Mouse (Mus musculus) neural tube, embryonic 13.5 days (tissue): ENCODE data around the gene Tjp3. TPM values are rescaled to one million over a fixed set of nuclear protein-coding genes. Genes with fewer than 3 reads are reported as not detected.
"Not testable (repeated sequence)": the region's sequence is repeated elsewhere in the genome, so short reads cannot be mapped to it uniquely, and the experiment has no call there.

ENCODE experiments used
- ATAC-seq: fragments of 200-750 bp; cut with Nextera tagmentation; 2 replicates; pipeline ENCODE4 v1.8.0; 2017; ENCODE audit warnings: low read depth, mild to moderate bottlenecking, moderate TSS enrichment, moderate library complexity
- H3K27ac ChIP-seq: fragments of 300-500 bp; sonication (generic); replicated peaks from 2 replicates; pipeline ENCODE4 v1.5.1; 2015; ENCODE audit warnings: moderate library complexity, mild to moderate bottlenecking, inconsistent platforms
- H3K27me3 ChIP-seq: fragments of 300-500 bp; sonication (generic); 2 replicates; pipeline ENCODE4 v1.6.1; 2015; ENCODE audit warnings: mild to moderate bottlenecking, inconsistent platforms
- H3K36me3 ChIP-seq: fragments of 300-500 bp; sonication (generic); 2 replicates; pipeline ENCODE4 v1.6.1; 2015; ENCODE audit warnings: mild to moderate bottlenecking, inconsistent platforms
- H3K4me1 ChIP-seq: fragments of 300-500 bp; sonication (generic); replicated peaks from 2 replicates; pipeline ENCODE4 v1.6.1; 2015; ENCODE audit warnings: inconsistent platforms
- H3K4me2 ChIP-seq: fragments of 300-500 bp; sonication (generic); 2 replicates; pipeline ENCODE4 v1.6.1; 2015; ENCODE audit warnings: inconsistent platforms, mild to moderate bottlenecking, moderate library complexity
- H3K4me3 ChIP-seq: fragments of 300-500 bp; sonication (generic); 2 replicates; pipeline ENCODE4 v1.5.1; 2015; ENCODE audit warnings: mild to moderate bottlenecking, inconsistent platforms
- H3K9ac ChIP-seq: fragments of 300-500 bp; sonication (generic); 2 replicates; pipeline ENCODE4 v1.6.1; 2015; ENCODE audit warnings: moderate library complexity, mild to moderate bottlenecking, inconsistent platforms
- H3K9me3 ChIP-seq: fragments of 300-500 bp; sonication (generic); 2 replicates; pipeline ENCODE4 v1.6.1; 2016; ENCODE audit warnings: inconsistent platforms
- WGBS: fragments of 180-500 bp; shearing (Covaris S2); methylation state at CpG from one replicate; pipeline ENCODE4 v1.1.7; 2015; 5-methylcytosine and 5-hydroxymethylcytosine counted together
- microRNA-seq: library from miRNA; unstranded; fragments of <30 nt; microRNA quantifications from one replicate; pipeline ENCODE4, GENCODE M21; 2016
- polyA plus RNA-seq: library from polyadenylated mRNA; unstranded; fragments of >200 nt; fragmentation: Nextera tagmentation; extraction: Ambion mirVana; gene quantifications from 2 replicates; pipeline ENCODE4 v1.2.1, GENCODE M21; 2015

The Tjp3 gene
- polyA plus RNA-seq, 1 experiment from 2014 or later: 2.3 TPM

DNA sequence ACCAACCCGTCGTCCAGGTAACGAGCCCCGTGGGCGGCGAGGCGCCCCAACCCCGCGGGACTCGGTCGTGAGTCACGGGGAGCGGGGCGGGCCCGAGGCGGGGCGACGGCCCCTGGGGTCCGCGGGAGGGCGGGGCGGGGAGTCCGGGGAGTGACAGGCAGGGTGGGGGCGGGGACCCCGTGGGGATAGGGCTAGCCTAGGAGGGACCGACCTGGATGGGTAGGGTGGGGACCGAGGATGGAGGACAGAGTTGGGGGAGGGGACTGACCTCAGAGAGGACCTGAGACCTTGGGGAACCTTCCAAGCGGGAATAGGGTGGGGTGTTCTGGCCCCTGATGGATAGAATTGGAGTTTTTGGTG is 58.2 kb downstream of the Tjp3 start:
- Histone ChIP-seq H3K36me3 (no peaks in the 10 kb centered on the region), H3K9ac (peak overlapping the region; percentile 83), H3K27ac (0 out of 2 replicates have a peak overlapping the region, but pooled peaks have one; percentile 50), H3K4me2 (peak overlapping the region; percentile 66), H3K9me3 (no peaks in the 10 kb centered on the region), H3K4me1 (peaks cover 42% of the 10 kb centered on the region), H3K27me3 (peaks cover 11% of the 10 kb centered on the region), H3K4me3 (peak overlapping the region; percentile 69)
- peak; percentile 49 for ATAC-seq
- under 1% methylated on average over 22 of the region's 28 CpGs for WGBS

DNA sequence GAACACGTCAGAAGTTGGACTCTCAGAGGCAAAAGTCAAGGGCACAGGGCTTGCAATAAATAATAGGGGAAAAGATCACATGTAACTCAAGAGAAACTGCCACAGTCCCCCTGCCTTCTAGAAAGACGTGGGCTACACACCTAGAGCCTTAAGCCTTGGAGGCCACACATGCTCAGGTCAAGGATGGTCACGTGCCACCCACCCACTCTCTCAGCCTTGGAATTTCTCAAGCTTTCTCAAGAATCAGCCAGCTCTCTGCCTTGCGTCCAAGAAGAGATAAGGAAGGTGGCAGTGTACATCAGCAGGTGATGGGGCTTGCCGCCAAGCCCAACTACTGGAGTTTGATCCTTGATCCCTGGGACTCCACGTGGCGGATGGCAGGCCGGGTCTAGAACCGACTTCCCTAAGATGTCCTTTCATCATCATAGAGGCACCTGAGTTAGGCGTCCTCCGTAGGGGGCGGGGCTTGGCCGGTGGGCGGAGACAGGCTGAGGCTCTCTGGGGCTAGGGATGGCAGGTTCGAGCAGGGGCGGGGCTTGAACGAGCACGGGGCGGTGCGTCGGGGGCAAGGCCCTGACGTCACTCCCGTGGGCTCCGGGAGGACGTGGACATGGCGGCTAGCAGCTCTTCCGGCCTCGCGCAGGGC is 58.7 kb downstream of the Tjp3 start, which contains the start of gene Zfr2:
Zfr2 (plus strand) TSS at position 576 of the 646 bp plus-strand sequence.
- Histone ChIP-seq H3K9me3 (no peaks in the 10 kb centered on the region), H3K9ac (peak within 1 kb of the TSS; percentile 83), H3K27ac (0 out of 2 replicates have a peak within 1 kb of the TSS, but pooled peaks have one; percentile 50), H3K4me3 (peak within 1 kb of the TSS; percentile 69), H3K4me1 (peaks cover 47% of the 10 kb centered on the region), H3K27me3 (peaks cover 6% of the 10 kb centered on the region), H3K36me3 (no peaks in the 10 kb centered on the region), H3K4me2 (peak within 1 kb of the TSS; percentile 66)
- 9% methylated on average over 29 of the region's 29 CpGs for WGBS
- ATAC-seq: peak; percentile 64

GRCm38 (mm10) chr10:81231436-81231835 is 59.9 kb downstream of the Tjp3 start:
- Histone ChIP-seq H3K4me3 (peak overlapping the region; percentile 80; the same call in 1 of the 2 replicates), H3K9ac (no peak overlapping the region; the same call in 1 of the 2 replicates), H3K9me3 (no peaks in the 10 kb centered on the region), H3K27ac (peak overlapping the region; percentile 94), H3K27me3 (peaks cover 4% of the 10 kb centered on the region; the same call in 1 of the 2 replicates), H3K4me2 (peak overlapping the region; percentile 85), H3K4me1 (peaks cover 54% of the 10 kb centered on the region), H3K36me3 (no peaks in the 10 kb centered on the region)
- 51% methylated on average over 7 of the region's 7 CpGs for WGBS
- ATAC-seq: no peak

GRCm38 (mm10) chr10:81230438-81231332 is 60.7 kb downstream of the Tjp3 start, which contains the start of gene Atcay:
Gene Atcay (minus strand): TSS chr10:81230833.
- H3K9me3 ChIP-seq: no peaks in the 10 kb centered on the region
- peak within 1 kb of the TSS; percentile 94 for H3K9ac ChIP-seq
- whole genome bisulfite sequencing: 5% methylated on average over 27 of the region's 27 CpGs
- H3K4me1 ChIP-seq: peaks cover 54% of the 10 kb centered on the region
- peaks cover 4% of the 10 kb centered on the region; the same call in 1 of the 2 replicates for H3K27me3 ChIP-seq
- H3K27ac ChIP-seq: peak within 1 kb of the TSS; percentile 94
- peak within 1 kb of the TSS; percentile 85 for H3K4me2 ChIP-seq
- peaks cover 4% of the 10 kb centered on the region; the same call in 1 of the 2 replicates for H3K36me3 ChIP-seq
- peak; percentile 88 for ATAC-seq
- H3K4me3 ChIP-seq: peak within 1 kb of the TSS; percentile 80

DNA sequence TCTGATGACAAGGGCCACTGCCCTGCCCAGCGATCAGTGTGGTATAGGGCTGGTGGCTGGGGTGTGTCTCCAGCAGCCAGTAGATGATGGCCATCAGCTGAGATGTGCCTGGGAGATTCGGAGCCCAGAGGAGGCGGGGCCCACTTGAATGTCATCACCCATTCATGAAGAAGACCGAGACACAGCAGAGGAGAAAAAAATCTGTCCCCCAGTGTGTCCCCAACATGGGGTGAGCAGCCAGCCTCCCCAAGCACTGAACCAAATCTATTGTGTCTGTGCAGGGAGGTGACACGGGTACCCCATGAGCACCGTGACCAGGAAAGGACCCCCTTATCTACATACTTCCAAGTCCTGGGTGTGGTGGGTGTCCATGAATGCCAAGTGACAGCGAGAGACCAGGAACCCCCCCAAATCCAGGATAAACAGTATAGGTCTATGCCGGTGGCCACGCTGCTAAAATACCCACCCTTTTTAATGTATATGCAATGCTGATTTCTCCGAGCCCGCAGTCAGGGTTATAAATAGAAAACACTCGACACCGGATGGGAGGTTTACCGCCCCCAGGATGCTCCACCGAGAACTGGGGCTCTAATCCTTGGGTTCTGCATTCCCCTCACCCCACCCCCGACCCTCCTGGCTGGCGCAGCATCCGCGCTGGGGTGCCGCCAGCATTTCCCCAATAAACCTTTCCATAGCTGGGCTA is 61.5 kb downstream of the Tjp3 start:
- ATAC-seq: peak; percentile 36
- H3K9ac ChIP-seq: peak overlapping the region; percentile 94
- peaks cover 54% of the 10 kb centered on the region for H3K4me1 ChIP-seq
- 7% methylated on average over 20 of the region's 20 CpGs for WGBS
- H3K4me3 ChIP-seq: peak overlapping the region; percentile 80
- H3K36me3 ChIP-seq: peaks cover 4% of the 10 kb centered on the region; the same call in 1 of the 2 replicates
- peaks cover 4% of the 10 kb centered on the region; the same call in 1 of the 2 replicates for H3K27me3 ChIP-seq
- H3K9me3 ChIP-seq: no peaks in the 10 kb centered on the region
- H3K27ac ChIP-seq: peak overlapping the region; percentile 94
- peak overlapping the region; percentile 85 for H3K4me2 ChIP-seq

GRCm38 (mm10) chr10:81223731-81224130 is 67.7 kb downstream of the Tjp3 start:
- not testable (repeated sequence) for H3K27me3 ChIP-seq, H3K4me2 ChIP-seq, ATAC-seq, H3K9me3 ChIP-seq, H3K9ac ChIP-seq, H3K4me3 ChIP-seq, H3K27ac ChIP-seq
- peaks cover 18% of the 10 kb centered on the region for H3K4me1 ChIP-seq
- peaks cover 58% of the 10 kb centered on the region for H3K36me3 ChIP-seq
- WGBS: 46% methylated on average over 2 of the region's 2 CpGs

Small RNAs within 50 kb of the gene (microRNA-seq; reads per million reads assigned to microRNA genes)
- 11.1 reads per million, percentile 28 among the genes with 10 or more reads in this experiment for gene Mir3057

Other genes starting within 250 kb of the Tjp3 start
- 283 and 286 TPM in 2 replicates for gene Sgta, start 231.4 kb downstream of the Tjp3 start, polyA plus RNA-seq
- 47.4 and 48.4 TPM in 2 replicates for gene Thop1, start 221.5 kb downstream of the Tjp3 start, polyA plus RNA-seq
- 0.27 and 0.90 TPM in 2 replicates for gene Creb3l3, start 192.7 kb downstream of the Tjp3 start, polyA plus RNA-seq
- 217 and 244 TPM in 2 replicates for gene Map2k2, start 185.7 kb downstream of the Tjp3 start, polyA plus RNA-seq
- 12.2 and 14.9 TPM in 2 replicates for gene Zbtb7a, start 156.4 kb downstream of the Tjp3 start, polyA plus RNA-seq
- 60.0 and 77.5 TPM in 2 replicates for gene Pias4, start 123.7 kb downstream of the Tjp3 start, polyA plus RNA-seq
- 532 and 537 TPM in 2 replicates for gene Eef2, start 115.0 kb downstream of the Tjp3 start, polyA plus RNA-seq
- 79.1 and 80.9 TPM in 2 replicates for gene Dapk3, start 108.6 kb downstream of the Tjp3 start, polyA plus RNA-seq
- not detected in 2 replicates for gene 4930442H23Rik, start 107.7 kb downstream of the Tjp3 start, polyA plus RNA-seq
- not detected in 2 replicates for gene Nmrk2, start 89.5 kb downstream of the Tjp3 start, polyA plus RNA-seq
- gene Atcay, start 60.7 kb downstream of the Tjp3 start, polyA plus RNA-seq: 58.1 and 62.3 TPM in 2 replicates
- 21.7 and 21.8 TPM in 2 replicates for gene Zfr2, start 58.4 kb downstream of the Tjp3 start, polyA plus RNA-seq
- 10.5 and 13.0 TPM in 2 replicates for gene Matk, start 38.6 kb downstream of the Tjp3 start, polyA plus RNA-seq
- 145 and 150 TPM in 2 replicates for gene Mrpl54, start 24.6 kb downstream of the Tjp3 start, polyA plus RNA-seq
- gene Apba3, start 24.6 kb downstream of the Tjp3 start, polyA plus RNA-seq: 33.7 and 36.1 TPM in 2 replicates
- 99.3 and 102 TPM in 2 replicates for gene Pip5k1c, start 1.4 kb upstream of the Tjp3 start, polyA plus RNA-seq
- gene Cactin, start 29.5 kb upstream of the Tjp3 start, polyA plus RNA-seq: 32.5 and 42.5 TPM in 2 replicates
- 4.5 and 4.8 TPM in 2 replicates for gene Tbxa2r, start 37.1 kb upstream of the Tjp3 start, polyA plus RNA-seq
- not detected in 2 replicates for gene Gipc3, start 51.7 kb upstream of the Tjp3 start, polyA plus RNA-seq
- gene Hmg20b, start 58.9 kb upstream of the Tjp3 start, polyA plus RNA-seq: 46.5 and 51.5 TPM in 2 replicates
- 16.5 and 17.8 TPM in 2 replicates for gene Mfsd12, start 65.9 kb upstream of the Tjp3 start, polyA plus RNA-seq
- 0.68 and 0.87 TPM in 2 replicates for gene 4930404N11Rik, start 74.2 kb upstream of the Tjp3 start, polyA plus RNA-seq
- gene Fzr1, start 86.9 kb upstream of the Tjp3 start, polyA plus RNA-seq: 105 and 112 TPM in 2 replicates
- gene Dohh, start 92.8 kb upstream of the Tjp3 start, polyA plus RNA-seq: 72.2 and 75.2 TPM in 2 replicates
- 5.2 and 8.2 TPM in 2 replicates for gene Gm48551, start 92.9 kb upstream of the Tjp3 start, polyA plus RNA-seq
- gene Gm48552, start 97.4 kb upstream of the Tjp3 start, polyA plus RNA-seq: 1.3 and 2.5 TPM in 2 replicates
- 1.8 and 3.1 TPM in 2 replicates for gene Smim24, start 101.5 kb upstream of the Tjp3 start, polyA plus RNA-seq
- gene Nfic, start 164.1 kb upstream of the Tjp3 start, polyA plus RNA-seq: 27.1 and 27.9 TPM in 2 replicates
- gene Celf5, start 191.1 kb upstream of the Tjp3 start, polyA plus RNA-seq: 52.7 and 56.1 TPM in 2 replicates
- gene Ncln, start 204.8 kb upstream of the Tjp3 start, polyA plus RNA-seq: 68.7 and 68.8 TPM in 2 replicates
- gene S1pr4, start 208.6 kb upstream of the Tjp3 start, polyA plus RNA-seq: 0.36 and 0.64 TPM in 2 replicates
- gene Gna15, start 232.6 kb upstream of the Tjp3 start, polyA plus RNA-seq: 1.3 and 1.9 TPM in 2 replicates